Mouse (Mus musculus) right cerebral cortex, postnatal 10 days (tissue): ENCODE measurements around the gene Sf1.

Source experiments
- DNase-seq, 2 experiments: peaks; one replicate each; pipeline ENCODE4 v3.0.0; 2021; ENCODE audit warnings: low spot score in 2 of 2

Gene Sf1

GRCm38 (mm10) chr19:6375423-6376254 is 12.1 kb downstream of the Sf1 start:
- no peak for DNase-seq

- DNase-seq: peak in 1 of 2 experiments; percentile 63
Observed at GRCm38 (mm10) chr19:6376255-6376564, 12.7 kb downstream of the Sf1 start.

- DNase-seq: no peak
Observed at GRCm38 (mm10) chr19:6376643-6377042, 13.2 kb downstream of the Sf1 start.

- DNase-seq: no peak
Observed at GRCm38 (mm10) chr19:6377327-6378040, 14.0 kb downstream of the Sf1 start.

GRCm38 (mm10) chr19:6380411-6381166 is 17.1 kb downstream of the Sf1 start:
- no peak for DNase-seq

- DNase-seq: no peak
Observed at GRCm38 (mm10) chr19:6381238-6381637, 17.7 kb downstream of the Sf1 start.

- DNase-seq: no peak
Observed at GRCm38 (mm10) chr19:6382323-6382924, 18.9 kb downstream of the Sf1 start.

GRCm38 (mm10) chr19:6383470-6383869 is 20.0 kb downstream of the Sf1 start:
- DNase-seq: no peak

GRCm38 (mm10) chr19:6384128-6384527 is 20.6 kb downstream of the Sf1 start, which contains the start of gene Pygm:
Gene Pygm (plus strand): TSS chr19:6384399.
- DNase-seq: peak; percentile 79 to 80

- DNase-seq: no peak
Observed at GRCm38 (mm10) chr19:6384954-6385353, 21.5 kb downstream of the Sf1 start.

- DNase-seq: no peak
Observed at GRCm38 (mm10) chr19:6385419-6385818, 21.9 kb downstream of the Sf1 start.

- DNase-seq: no peak
Observed at GRCm38 (mm10) chr19:6385821-6386220, 22.3 kb downstream of the Sf1 start.

GRCm38 (mm10) chr19:6386234-6386633 is 22.7 kb downstream of the Sf1 start:
- DNase-seq: no peak

GRCm38 (mm10) chr19:6388006-6388405 is 24.5 kb downstream of the Sf1 start:
- DNase-seq: no peak

GRCm38 (mm10) chr19:6389803-6390202 is 26.3 kb downstream of the Sf1 start:
- no peak for DNase-seq

GRCm38 (mm10) chr19:6390251-6390650 is 26.8 kb downstream of the Sf1 start:
- DNase-seq: no peak

GRCm38 (mm10) chr19:6392743-6393393 is 29.4 kb downstream of the Sf1 start:
- DNase-seq: no peak

GRCm38 (mm10) chr19:6393637-6394036 is 30.1 kb downstream of the Sf1 start:
- DNase-seq: no peak

GRCm38 (mm10) chr19:6396237-6396636 is 32.7 kb downstream of the Sf1 start:
- no peak for DNase-seq

- DNase-seq: no peak
Observed at GRCm38 (mm10) chr19:6397582-6398249, 34.2 kb downstream of the Sf1 start.
